8 mouse cellular contexts compared by ENCODE assay signal in the genomic region with DNA sequence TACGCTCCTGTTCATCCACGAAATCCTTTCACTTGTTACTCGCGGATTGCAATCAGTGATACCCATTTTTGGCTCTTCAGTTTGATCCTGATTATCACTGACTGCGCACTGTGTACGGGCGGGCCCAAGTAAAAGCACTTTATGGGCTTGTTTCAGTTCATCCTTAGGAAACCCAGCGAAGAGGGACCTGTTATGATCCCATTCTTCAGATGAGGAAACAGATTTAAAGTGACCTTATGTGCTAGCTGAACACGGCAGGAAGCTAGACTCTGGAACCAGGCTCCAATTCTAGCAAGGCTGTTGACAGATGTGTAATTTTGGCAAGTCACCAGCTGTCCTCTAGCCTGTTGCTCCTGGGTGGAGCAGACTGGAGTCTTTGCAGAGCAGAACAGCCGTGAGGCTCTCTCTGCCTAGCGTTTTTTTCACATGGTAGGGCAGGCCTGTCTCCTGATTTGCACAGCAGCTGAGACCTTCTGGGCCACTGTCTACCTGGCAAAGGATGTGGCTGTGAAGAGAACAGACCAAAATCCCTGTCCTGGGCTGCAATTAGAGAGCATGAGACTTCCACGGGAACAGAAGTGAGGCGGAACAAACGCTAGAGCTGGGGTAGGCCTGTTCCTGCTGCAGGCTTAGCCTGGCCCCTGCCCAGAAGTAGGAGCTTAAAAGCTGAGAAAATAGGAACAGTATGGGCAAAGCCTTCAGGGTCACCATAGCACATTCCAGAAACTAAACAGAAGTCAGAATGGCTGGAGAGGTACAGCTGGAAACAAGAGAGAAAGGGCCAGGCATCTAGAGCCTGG. TPM values are rescaled to one million over a fixed set of nuclear protein-coding genes. Genes with fewer than 3 reads are reported as not detected.
DNase-seq lines count a peak whose midpoint lies in the region; ATAC-seq and TF ChIP-seq lines count a peak whose summit lies in the region.

No protein-coding gene starts in this region.

- no peak for TF ChIP-seq CTCF in thymus, adult 2 months (IDR thresholded peaks at IDR 0.05; ENCODE audit: borderline replicate concordance, control insufficient read depth, extremely low read depth, insufficient read depth, low read length, poor library complexity)

- peaks cover 24% of the 10 kb centered on the region for H3K27me3 ChIP-seq in neural tube, embryonic 11.5 days (ENCODE audit: control insufficient read depth, insufficient read depth, low read length)
- H3K27me3 ChIP-seq in heart, embryonic 16.5 days (ENCODE audit: control insufficient read depth, insufficient read depth, low read length), result peaks cover 43% of the 10 kb centered on the region
- H3K27me3 ChIP-seq in midbrain, embryonic 11.5 days (ENCODE audit: control insufficient read depth, insufficient read depth, low read length), result peaks cover 30% of the 10 kb centered on the region
- H3K27me3 ChIP-seq in thymus, adult 2 months (ENCODE audit: control insufficient read depth, insufficient read depth, low read length), result peaks cover 19% of the 10 kb centered on the region; the same call in 1 of the 2 replicates

- no peaks in the 10 kb centered on the region for H3K36me3 ChIP-seq in neural tube, embryonic 11.5 days (ENCODE audit: control insufficient read depth, insufficient read depth, low read length)
- no peaks in the 10 kb centered on the region for H3K36me3 ChIP-seq in heart, embryonic 16.5 days (ENCODE audit: control insufficient read depth, insufficient read depth)
- H3K36me3 ChIP-seq in midbrain, embryonic 11.5 days (ENCODE audit: control insufficient read depth, insufficient read depth, low read length), result no peaks in the 10 kb centered on the region
- H3K36me3 ChIP-seq in thymus, adult 2 months (ENCODE audit: control insufficient read depth, insufficient read depth, low read length), result no peaks in the 10 kb centered on the region

- H3K4me3 ChIP-seq in neural tube, embryonic 11.5 days (ENCODE audit: low read depth, low read length), result peak overlapping the region; percentile 65
- peak overlapping the region; percentile 47 for H3K4me3 ChIP-seq in heart, embryonic 16.5 days (ENCODE audit: low read length)
- H3K4me3 ChIP-seq in midbrain, embryonic 11.5 days (ENCODE audit: low read depth, low read length), result peak overlapping the region; percentile 57
- no peak overlapping the region for H3K4me3 ChIP-seq in thymus, adult 2 months (ENCODE audit: control insufficient read depth, insufficient read depth, low read length)

- H3K9me3 ChIP-seq in neural tube, embryonic 11.5 days (ENCODE audit: control insufficient read depth, low read length), result no peaks in the 10 kb centered on the region
- no peaks in the 10 kb centered on the region for H3K9me3 ChIP-seq in heart, embryonic 16.5 days (replicated peaks; ENCODE audit: control insufficient read depth, low read length)
- no peaks in the 10 kb centered on the region for H3K9me3 ChIP-seq in midbrain, embryonic 11.5 days (ENCODE audit: control insufficient read depth, low read length)

- ATAC-seq in neural tube, embryonic 11.5 days (ENCODE audit: insufficient read depth, low FRiP score, low TSS enrichment), result no peak
- ATAC-seq in heart, embryonic 16.5 days (replicated peaks; ENCODE audit: extremely low read depth, insufficient read depth, low FRiP score), result peak; percentile 70
- ATAC-seq in midbrain, embryonic 11.5 days (ENCODE audit: low FRiP score), result no peak

- peak overlapping the region; percentile 92 for H3K4me2 ChIP-seq in neural tube, embryonic 11.5 days (ENCODE audit: low read depth)
- H3K4me2 ChIP-seq in heart, embryonic 16.5 days (ENCODE audit: low read depth, low read length), result peak overlapping the region; percentile 69
- peak overlapping the region; percentile 95 for H3K4me2 ChIP-seq in midbrain, embryonic 11.5 days

- no peak for TF ChIP-seq POLR2A in thymus, adult 2 months (IDR thresholded peaks at IDR 0.05; ENCODE audit: control insufficient read depth, extremely low read depth, insufficient read depth, low read length, poor library complexity)

- no peak overlapping the region for H3K27ac ChIP-seq in neural tube, embryonic 11.5 days (ENCODE audit: low read depth, low read length)
- 0 out of 2 replicates have a peak overlapping the region, but pooled peaks have one; percentile 43 for H3K27ac ChIP-seq in heart, embryonic 16.5 days (ENCODE audit: low read length)
- H3K27ac ChIP-seq in midbrain, embryonic 11.5 days (ENCODE audit: low read depth, low read length), result no peak overlapping the region
- no peak overlapping the region for H3K27ac ChIP-seq in thymus, adult 2 months (ENCODE audit: control insufficient read depth, insufficient read depth, low read length)

- no peak for DNase-seq in neural tube, embryonic 11.5 days (ENCODE audit: low spot score)
- DNase-seq in neural tube, embryonic 10.5 days (ENCODE audit: extremely low spot score, low spot score), result no peak
- DNase-seq in kidney, postnatal 25 days, result peak; percentile 51 to 64
- DNase-seq in midbrain, embryonic 11.5 days (ENCODE audit: low spot score, missing footprints), result peak; percentile 93
- no peak for DNase-seq in ovary, adult 18-20 months (ENCODE audit: low spot score)
- DNase-seq in thymus, adult 2 months, result no peak
- DNase-seq in spleen, postnatal 10 days (ENCODE audit: low spot score in 2 of 2), result no peak

- H3K9ac ChIP-seq in neural tube, embryonic 11.5 days (ENCODE audit: low read length), result no peak overlapping the region
- no peak overlapping the region for H3K9ac ChIP-seq in heart, embryonic 16.5 days (ENCODE audit: low read length)
- no peak overlapping the region for H3K9ac ChIP-seq in midbrain, embryonic 11.5 days (ENCODE audit: low read length)

- WGBS in neural tube, embryonic 11.5 days, result 28% methylated on average over 14 of the region's 14 CpGs
- 27% methylated on average over 14 of the region's 14 CpGs for WGBS in heart, embryonic 16.5 days
- 26% methylated on average over 14 of the region's 14 CpGs for WGBS in midbrain, embryonic 11.5 days
- 65% methylated on average over 14 of the region's 14 CpGs for WGBS in thymus, adult 2 months

- peaks cover 20% of the 10 kb centered on the region for H3K4me1 ChIP-seq in neural tube, embryonic 11.5 days (ENCODE audit: control insufficient read depth, insufficient read depth, low read length)
- peaks cover 22% of the 10 kb centered on the region for H3K4me1 ChIP-seq in heart, embryonic 16.5 days (ENCODE audit: control insufficient read depth, insufficient read depth, low read length)
- H3K4me1 ChIP-seq in midbrain, embryonic 11.5 days (ENCODE audit: control insufficient read depth, insufficient read depth, low read length), result peaks cover 41% of the 10 kb centered on the region
- H3K4me1 ChIP-seq in thymus, adult 2 months (replicated peaks; ENCODE audit: control insufficient read depth, insufficient read depth, low read length), result peaks cover 5% of the 10 kb centered on the region; the same call in 1 of the 2 replicates

RNA-seq across cellular contexts. Expression of a gene that starts 2.7 kb away (rescaled TPM):
- polyA plus RNA-seq in neural tube, embryonic 11.5 days (2014; fragmentation: Nextera tagmentation; extraction: Ambion mirVana), result 6.2 and 6.4 TPM in 2 replicates
- polyA plus RNA-seq in heart, embryonic 16.5 days (2015; fragmentation: Nextera tagmentation; extraction: Ambion mirVana), result 0.80 and 1.2 TPM in 2 replicates
- polyA plus RNA-seq in midbrain, embryonic 11.5 days (2014; fragmentation: Nextera tagmentation; extraction: Ambion mirVana), result 6.1 and 6.4 TPM in 2 replicates
- 0.17 and 0.55 TPM in 2 replicates for polyA plus RNA-seq in thymus, adult 2 months (2012; rRNA removed)

RNA-seq across cellular contexts. Expression of a gene that starts 44.5 kb away (rescaled TPM):
- 2.6 and 4.3 TPM in 2 replicates for polyA plus RNA-seq in neural tube, embryonic 11.5 days (2014; fragmentation: Nextera tagmentation; extraction: Ambion mirVana)
- 3.3 and 3.4 TPM in 2 replicates for polyA plus RNA-seq in heart, embryonic 16.5 days (2015; fragmentation: Nextera tagmentation; extraction: Ambion mirVana)
- 1.8 and 2.5 TPM in 2 replicates for polyA plus RNA-seq in midbrain, embryonic 11.5 days (2014; fragmentation: Nextera tagmentation; extraction: Ambion mirVana)
- polyA plus RNA-seq in thymus, adult 2 months (2012; rRNA removed), result 1.2 and 2.6 TPM in 2 replicates

Comparison
In these comparisons a context has a peak if more than half of its experiments do, and no peak if none do; other contexts are left out.
1. DNase-seq: peak in kidney, postnatal 25 days (2 of 2) and midbrain, embryonic 11.5 days (single experiment); none in neural tube, embryonic 11.5 days (single experiment), neural tube, embryonic 10.5 days (single experiment), ovary, adult 18-20 months (single experiment), thymus, adult 2 months (single experiment) and spleen, postnatal 10 days (0 of 2).
2. Peak in every context shown above with its lines, with median percentiles within 50 percentile points of each other: H3K4me2 ChIP-seq.